Mouse (Mus musculus): ENCODE results near the gene Slc52a3. TPM values are rescaled to one million over a fixed set of nuclear protein-coding genes. Genes with fewer than 3 reads are reported as not detected.

Slc52a3 gene
- polyA plus RNA-seq, 1 experiment from 2014 or later: 1.4 TPM

GRCm38 (mm10) chr2:151977689-151978440 lies 18.4 kb upstream of the Slc52a3 start:
- Histone ChIP-seq H3K27ac (replicated peaks) (no peak overlapping the region), H3K36me3 (no peaks in the 10 kb centered on the region), H3K4me1 (peaks cover 45% of the 10 kb centered on the region), H3K9me3 (replicated peaks) (no peaks in the 10 kb centered on the region), H3K4me3 (replicated peaks) (no peak overlapping the region), H3K4me2 (no peak overlapping the region), H3K9ac (replicated peaks) (no peak overlapping the region), H3K27me3 (replicated peaks) (no peaks in the 10 kb centered on the region)
- ATAC-seq (ENCODE audit: low FRiP score): no peak
- 76% methylated on average over 4 of the region's 4 CpGs for WGBS

GRCm38 (mm10) chr2:151978494-151978893 lies 17.8 kb upstream of the Slc52a3 start:
- H3K4me2 ChIP-seq: peak overlapping the region; percentile 87
- H3K4me1 ChIP-seq: peaks cover 38% of the 10 kb centered on the region
- no peak overlapping the region for H3K9ac ChIP-seq (replicated peaks)

GRCm38 (mm10) chr2:151979470-151980354 lies 16.6 kb upstream of the Slc52a3 start, which contains the start of gene Fam110a:
TSS of gene Fam110a (minus strand) at chr2:151980219.
- Histone ChIP-seq H3K27me3 (replicated peaks) (no peaks in the 10 kb centered on the region), H3K4me1 (peaks cover 30% of the 10 kb centered on the region), H3K27ac (replicated peaks) (peak within 1 kb of the TSS; percentile 74), H3K9me3 (replicated peaks) (no peaks in the 10 kb centered on the region), H3K36me3 (no peaks in the 10 kb centered on the region), H3K4me3 (replicated peaks) (peak within 1 kb of the TSS; percentile 75), H3K4me2 (peak within 1 kb of the TSS; percentile 87), H3K9ac (replicated peaks) (peak within 1 kb of the TSS; percentile 75)
- WGBS: 0% methylated on average over 46 of the region's 46 CpGs
- peak; percentile 92 for ATAC-seq (ENCODE audit: low FRiP score)

More at GRCm38 (mm10) chr2:151978494-151978893, 17.8 kb upstream of the Slc52a3 start:
- Histone ChIP-seq H3K27ac (replicated peaks) (no peak overlapping the region), H3K4me3 (replicated peaks) (0 out of 2 replicates have a peak overlapping the region, but pooled peaks have one; percentile 75), H3K36me3 (no peaks in the 10 kb centered on the region), H3K27me3 (replicated peaks) (no peaks in the 10 kb centered on the region), H3K9me3 (replicated peaks) (no peaks in the 10 kb centered on the region)
- no peak for ATAC-seq (ENCODE audit: low FRiP score)
- WGBS: 52% methylated on average over 6 of the region's 6 CpGs

- no peaks in the 10 kb centered on the region for H3K27me3 ChIP-seq (replicated peaks)
- H3K4me1 ChIP-seq: peaks cover 30% of the 10 kb centered on the region
- peak overlapping the region; percentile 87 for H3K4me2 ChIP-seq
- peak overlapping the region; percentile 66 for H3K27ac ChIP-seq (replicated peaks)
- H3K4me3 ChIP-seq (replicated peaks): peak overlapping the region; percentile 75
- whole genome bisulfite sequencing: 44% methylated on average over 3 of the region's 3 CpGs
- peak overlapping the region; percentile 75; the same call in 1 of the 2 replicates for H3K9ac ChIP-seq (replicated peaks)
- ATAC-seq (ENCODE audit: low FRiP score): peak; percentile 33
- no peaks in the 10 kb centered on the region for H3K36me3 ChIP-seq
- H3K9me3 ChIP-seq (replicated peaks): no peaks in the 10 kb centered on the region
Observed at GRCm38 (mm10) chr2:151980355-151980693, 16.0 kb upstream of the Slc52a3 start.

- Histone ChIP-seq H3K9me3 (replicated peaks) (no peaks in the 10 kb centered on the region), H3K4me1 (peaks cover 30% of the 10 kb centered on the region), H3K27me3 (replicated peaks) (no peaks in the 10 kb centered on the region), H3K9ac (replicated peaks) (no peak overlapping the region), H3K4me3 (replicated peaks) (no peak overlapping the region), H3K27ac (replicated peaks) (no peak overlapping the region), H3K36me3 (no peaks in the 10 kb centered on the region), H3K4me2 (no peak overlapping the region)
- WGBS: 76% methylated on average over 6 of the region's 6 CpGs
- no peak for ATAC-seq (ENCODE audit: low FRiP score)
Observed at GRCm38 (mm10) chr2:151981268-151981667, 15.0 kb upstream of the Slc52a3 start.

- no peaks in the 10 kb centered on the region for H3K9me3 ChIP-seq (replicated peaks)
- H3K27me3 ChIP-seq (replicated peaks): no peaks in the 10 kb centered on the region
- H3K4me2 ChIP-seq: no peak overlapping the region
- ATAC-seq (ENCODE audit: low FRiP score): no peak
- no peak overlapping the region for H3K4me3 ChIP-seq (replicated peaks)
- H3K9ac ChIP-seq (replicated peaks): no peak overlapping the region
- no peak overlapping the region for H3K27ac ChIP-seq (replicated peaks)
- H3K36me3 ChIP-seq: no peaks in the 10 kb centered on the region
- H3K4me1 ChIP-seq: peaks cover 30% of the 10 kb centered on the region
Observed at GRCm38 (mm10) chr2:151982476-151982875, 13.8 kb upstream of the Slc52a3 start.

GRCm38 (mm10) chr2:151984019-151984418 lies 12.3 kb upstream of the Slc52a3 start:
- no peak overlapping the region for H3K27ac ChIP-seq (replicated peaks)
- peaks cover 15% of the 10 kb centered on the region for H3K4me1 ChIP-seq
- no peak overlapping the region for H3K4me3 ChIP-seq (replicated peaks)
- H3K36me3 ChIP-seq: no peaks in the 10 kb centered on the region
- no peak for ATAC-seq (ENCODE audit: low FRiP score)
- no peak overlapping the region for H3K4me2 ChIP-seq
- no peak overlapping the region for H3K9ac ChIP-seq (replicated peaks)
- no peaks in the 10 kb centered on the region for H3K27me3 ChIP-seq (replicated peaks)
- H3K9me3 ChIP-seq (replicated peaks): no peaks in the 10 kb centered on the region
- 54% methylated on average over 9 of the region's 9 CpGs for WGBS

GRCm38 (mm10) chr2:151985426-151986172 lies 10.7 kb upstream of the Slc52a3 start:
- H3K9ac ChIP-seq (replicated peaks): no peak overlapping the region
- H3K4me1 ChIP-seq: peaks cover 2% of the 10 kb centered on the region; the same call in 1 of the 2 replicates
- no peaks in the 10 kb centered on the region for H3K36me3 ChIP-seq
- no peak for ATAC-seq (ENCODE audit: low FRiP score)
- no peak overlapping the region for H3K27ac ChIP-seq (replicated peaks)
- H3K4me2 ChIP-seq: no peak overlapping the region
- no peak overlapping the region for H3K4me3 ChIP-seq (replicated peaks)
- H3K9me3 ChIP-seq (replicated peaks): no peaks in the 10 kb centered on the region
- WGBS: 66% methylated on average over 7 of the region's 7 CpGs
- H3K27me3 ChIP-seq (replicated peaks): no peaks in the 10 kb centered on the region

- Histone ChIP-seq H3K4me1 (peaks cover 4% of the 10 kb centered on the region; the same call in 1 of the 2 replicates), H3K4me3 (replicated peaks) (no peak overlapping the region), H3K4me2 (no peak overlapping the region), H3K9ac (replicated peaks) (no peak overlapping the region), H3K36me3 (no peaks in the 10 kb centered on the region), H3K27ac (replicated peaks) (no peak overlapping the region), H3K27me3 (replicated peaks) (no peaks in the 10 kb centered on the region), H3K9me3 (replicated peaks) (no peaks in the 10 kb centered on the region)
- WGBS: 89% methylated on average over 8 of the region's 8 CpGs
- no peak for ATAC-seq (ENCODE audit: low FRiP score)
Observed at GRCm38 (mm10) chr2:151986958-151987357, 9.4 kb upstream of the Slc52a3 start.

- no peak overlapping the region for H3K9ac ChIP-seq (replicated peaks)
- no peaks in the 10 kb centered on the region for H3K36me3 ChIP-seq
- H3K27ac ChIP-seq (replicated peaks): no peak overlapping the region
- no peak for ATAC-seq (ENCODE audit: low FRiP score)
- 0 out of 2 replicates have a peak, but pooled peaks cover 3% of the 10 kb centered on the region for H3K27me3 ChIP-seq (replicated peaks)
- 74% methylated on average over 2 of the region's 2 CpGs for WGBS
- H3K4me2 ChIP-seq: no peak overlapping the region
- no peak overlapping the region for H3K4me3 ChIP-seq (replicated peaks)
- no peaks in the 10 kb centered on the region for H3K9me3 ChIP-seq (replicated peaks)
- peaks cover 4% of the 10 kb centered on the region; the same call in 1 of the 2 replicates for H3K4me1 ChIP-seq
Observed at GRCm38 (mm10) chr2:151988978-151989377, 7.3 kb upstream of the Slc52a3 start.

- Histone ChIP-seq H3K27me3 (replicated peaks) (peaks cover 18% of the 10 kb centered on the region), H3K4me2 (no peak overlapping the region), H3K9ac (replicated peaks) (no peak overlapping the region), H3K27ac (replicated peaks) (no peak overlapping the region), H3K4me1 (peaks cover 9% of the 10 kb centered on the region), H3K36me3 (no peaks in the 10 kb centered on the region), H3K4me3 (replicated peaks) (no peak overlapping the region), H3K9me3 (replicated peaks) (no peaks in the 10 kb centered on the region)
- 15% methylated on average over 1 of the region's 1 CpGs for WGBS
- ATAC-seq (ENCODE audit: low FRiP score): no peak
Observed at GRCm38 (mm10) chr2:151990985-151991394, 5.3 kb upstream of the Slc52a3 start.
